Mouse (Mus musculus) thymus, adult 2 months (tissue): ENCODE measurements around the gene Ahnak. TPM values are rescaled to one million over a fixed set of nuclear protein-coding genes. Genes with fewer than 3 reads are reported as not detected.

ENCODE experiments used
- DNase-seq: peaks from one replicate; pipeline ENCODE4 v3.0.0; 2021
- H3K27ac ChIP-seq: fragments of 200-500 bp; 2 replicates; pipeline ENCODE4 v1.5.1; 2012; ENCODE audit warnings: low read length, control low read depth; ENCODE audit not compliant: control insufficient read depth, insufficient read depth
- H3K27me3 ChIP-seq: fragments of 200-500 bp; 2 replicates; pipeline ENCODE4 v1.6.1; 2012; ENCODE audit warnings: mild to moderate bottlenecking, low read length, moderate library complexity, mixed read lengths; ENCODE audit not compliant: control insufficient read depth, insufficient read depth
- H3K36me3 ChIP-seq: fragments of 200-500 bp; 2 replicates; pipeline ENCODE4 v1.6.1; 2012; ENCODE audit warnings: mild to moderate bottlenecking, low read length, moderate library complexity; ENCODE audit not compliant: control insufficient read depth, insufficient read depth
- H3K4me1 ChIP-seq: fragments of 200-500 bp; replicated peaks from 2 replicates; pipeline ENCODE4 v1.6.1; 2012; ENCODE audit warnings: low read length; ENCODE audit not compliant: control insufficient read depth, insufficient read depth
- H3K4me3 ChIP-seq: fragments of 200-500 bp; 2 replicates; pipeline ENCODE4 v1.5.1; 2012; ENCODE audit warnings: mild to moderate bottlenecking, low read length, control low read depth, moderate library complexity; ENCODE audit not compliant: control insufficient read depth, insufficient read depth
- CTCF ChIP-seq: fragments of 200-500 bp; IDR thresholded peaks from 2 replicates; pipeline ENCODE4 v1.5.1; 2012; ENCODE audit warnings: mild to moderate bottlenecking, control low read depth, low read length, moderate library complexity, borderline replicate concordance; ENCODE audit not compliant: control insufficient read depth, poor library complexity, insufficient read depth; ENCODE audit errors: extremely low read depth
- POLR2A ChIP-seq: fragments of 200-500 bp; IDR thresholded peaks from 2 replicates; pipeline ENCODE4 v1.6.1; 2012; ENCODE audit warnings: mild to moderate bottlenecking, low read length, control low read depth, moderate library complexity; ENCODE audit not compliant: control insufficient read depth, poor library complexity, insufficient read depth; ENCODE audit errors: extremely low read depth
- WGBS: fragments of 180-500 bp; shearing (Covaris S2); methylation state at CpG from one replicate; pipeline ENCODE4 v1.1.7; 2018; 5-methylcytosine and 5-hydroxymethylcytosine counted together
- polyA plus RNA-seq: library from polyadenylated mRNA; depleted of rRNA; stranded (reverse); fragments of >200 nt; gene quantifications from 2 replicates; pipeline ENCODE4 v1.2.3, GENCODE M21; 2012

Gene Ahnak
- polyA plus RNA-seq, 1 experiment, result 7.9 TPM

- H3K4me1 ChIP-seq, result peaks cover 5% of the 10 kb centered on the region; the same call in 1 of the 2 replicates
- no peak for DNase-seq
- 95% methylated on average over 1 of the region's 1 CpGs for WGBS
- H3K27me3 ChIP-seq, result no peaks in the 10 kb centered on the region
- no peak for TF ChIP-seq POLR2A
- no peak for TF ChIP-seq CTCF
- no peak overlapping the region for H3K27ac ChIP-seq
- peaks cover 16% of the 10 kb centered on the region for H3K36me3 ChIP-seq
- H3K4me3 ChIP-seq, result no peak overlapping the region
Measured at GRCm38 (mm10) chr19:9108536-9108935, 119.5 kb downstream of the Ahnak start.

- H3K36me3 ChIP-seq, result peaks cover 24% of the 10 kb centered on the region
- no peaks in the 10 kb centered on the region for H3K27me3 ChIP-seq
- no peak overlapping the region for H3K27ac ChIP-seq
- no peak overlapping the region for H3K4me3 ChIP-seq
- 66% methylated on average over 4 of the region's 4 CpGs for WGBS
- H3K4me1 ChIP-seq, result peaks cover 5% of the 10 kb centered on the region; the same call in 1 of the 2 replicates
- TF ChIP-seq POLR2A (no peak), CTCF (no peak)
- peak; percentile 41 for DNase-seq
Measured at GRCm38 (mm10) chr19:9110182-9110869, 121.2 kb downstream of the Ahnak start.

GRCm38 (mm10) chr19:9112043-9112442 lies 123.0 kb downstream of the Ahnak start:
- H3K27me3 ChIP-seq, result no peaks in the 10 kb centered on the region
- H3K27ac ChIP-seq, result no peak overlapping the region
- peaks cover 35% of the 10 kb centered on the region for H3K36me3 ChIP-seq
- DNase-seq, result no peak
- WGBS, result 83% methylated on average over 8 of the region's 8 CpGs
- H3K4me3 ChIP-seq, result no peak overlapping the region
- TF ChIP-seq CTCF (no peak), POLR2A (no peak)
- H3K4me1 ChIP-seq, result peaks cover 5% of the 10 kb centered on the region; the same call in 1 of the 2 replicates

- Histone ChIP-seq H3K4me3 (no peak overlapping the region), H3K4me1 (no peaks in the 10 kb centered on the region), H3K27me3 (no peaks in the 10 kb centered on the region), H3K36me3 (peaks cover 35% of the 10 kb centered on the region), H3K27ac (no peak overlapping the region)
- WGBS, result 71% methylated on average over 4 of the region's 4 CpGs
- TF ChIP-seq CTCF (no peak), POLR2A (no peak)
- no peak for DNase-seq
Measured at GRCm38 (mm10) chr19:9116268-9116667, 127.2 kb downstream of the Ahnak start.

- no peak for DNase-seq
- H3K27ac ChIP-seq, result no peak overlapping the region
- 99% methylated on average over 5 of the region's 5 CpGs for WGBS
Measured at GRCm38 (mm10) chr19:9117275-9117674, 128.2 kb downstream of the Ahnak start.

GRCm38 (mm10) chr19:9119655-9120425 lies 130.8 kb downstream of the Ahnak start:
- 98% methylated on average over 3 of the region's 3 CpGs for WGBS
- Histone ChIP-seq H3K27ac (no peak overlapping the region), H3K36me3 (peaks cover 11% of the 10 kb centered on the region), H3K27me3 (no peaks in the 10 kb centered on the region), H3K4me1 (no peaks in the 10 kb centered on the region), H3K4me3 (no peak overlapping the region)
- TF ChIP-seq CTCF (no peak), POLR2A (no peak)
- DNase-seq, result no peak

More at GRCm38 (mm10) chr19:9117275-9117674, 128.2 kb downstream of the Ahnak start:
- no peak for TF ChIP-seq CTCF
- no peak for TF ChIP-seq POLR2A
- H3K4me3 ChIP-seq, result no peak overlapping the region
- H3K36me3 ChIP-seq, result peaks cover 31% of the 10 kb centered on the region
- H3K27me3 ChIP-seq, result no peaks in the 10 kb centered on the region
- no peaks in the 10 kb centered on the region for H3K4me1 ChIP-seq
